Mouse (Mus musculus): Measurements from ENCODE around the gene Nubpl. TPM values are rescaled to one million over a fixed set of nuclear protein-coding genes. Genes with fewer than 3 reads are reported as not detected.
A peak's percentile ranks its signal among the peaks of the same experiment; 100 is the strongest.

Gene Nubpl
- total and polyA plus RNA-seq, 2 experiments from 2014 or later = 3.6 to 6.9 TPM

DNA sequence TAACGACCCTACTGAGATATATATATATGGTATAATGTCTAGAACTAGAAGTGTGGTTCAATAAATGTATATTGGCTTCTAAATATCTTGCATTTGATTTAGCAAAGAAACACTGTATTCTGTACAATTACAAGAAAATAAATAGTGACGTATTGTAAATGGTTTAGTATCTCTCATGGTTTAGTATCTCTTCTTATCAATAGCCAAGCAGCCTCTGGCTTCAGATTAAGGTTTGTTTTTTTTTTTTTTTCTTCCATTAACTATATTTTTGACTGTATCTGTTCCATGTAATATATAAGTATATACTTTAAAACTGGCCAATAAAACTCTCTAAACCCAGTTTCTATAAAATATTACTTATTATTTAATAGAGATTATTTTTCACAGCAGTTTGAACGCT is 31.5 kb downstream of the Nubpl start:
- WGBS = 92% methylated on average over 3 of the region's 3 CpGs
- Histone ChIP-seq H3K27ac (ENCODE audit: low read depth, low read length) (no peak overlapping the region), H3K4me3 (ENCODE audit: low read depth, low read length) (no peak overlapping the region), H3K9ac (replicated peaks; ENCODE audit: low read length, poor library complexity, severe bottlenecking) (no peak overlapping the region), H3K9me3 (ENCODE audit: low read length) (no peaks in the 10 kb centered on the region), H3K4me2 (ENCODE audit: low read depth, low read length, poor library complexity, severe bottlenecking) (no peak overlapping the region), H3K27me3 (ENCODE audit: insufficient read depth, low read length) (no peaks in the 10 kb centered on the region), H3K36me3 (ENCODE audit: insufficient read depth, low read length) (no peaks in the 10 kb centered on the region), H3K4me1 (ENCODE audit: insufficient read depth, low read length) (no peaks in the 10 kb centered on the region)
- no peak for DNase-seq (ENCODE audit: low spot score)
- no peak for TF ChIP-seq CTCF (IDR thresholded peaks at IDR 0.05)
- no peak for ATAC-seq (ENCODE audit: low FRiP score)

DNA sequence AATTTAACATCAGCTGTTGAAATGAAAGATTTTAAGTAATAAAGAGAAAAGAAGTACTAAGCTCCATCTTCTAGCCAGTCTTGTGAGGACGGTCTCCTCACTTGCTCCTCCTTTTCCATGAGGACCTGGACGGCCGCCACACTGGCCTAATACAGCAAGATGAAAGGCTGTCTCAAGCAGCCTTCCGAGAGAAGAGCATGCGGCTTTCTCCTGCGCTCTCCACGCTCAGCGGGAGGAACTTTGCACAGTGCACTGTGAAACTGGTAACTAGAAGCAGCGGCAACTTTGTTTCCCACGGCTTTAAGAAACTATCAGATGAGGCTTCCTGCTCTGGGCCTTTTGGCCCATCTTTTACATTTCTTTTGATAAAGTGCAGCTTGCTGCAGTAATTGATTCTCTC is 34.7 kb downstream of the Nubpl start:
- no peak for ATAC-seq (ENCODE audit: low FRiP score)
- TF ChIP-seq CTCF (IDR thresholded peaks at IDR 0.05) = no peak
- no peaks in the 10 kb centered on the region for H3K27me3 ChIP-seq (ENCODE audit: insufficient read depth, low read length)
- no peaks in the 10 kb centered on the region for H3K9me3 ChIP-seq (ENCODE audit: low read length)
- peak; percentile 69 for DNase-seq (ENCODE audit: low spot score)
- H3K9ac ChIP-seq (replicated peaks; ENCODE audit: low read length, poor library complexity, severe bottlenecking) = no peak overlapping the region
- H3K4me1 ChIP-seq (ENCODE audit: insufficient read depth, low read length) = no peaks in the 10 kb centered on the region
- H3K27ac ChIP-seq (ENCODE audit: low read depth, low read length) = no peak overlapping the region; the same call in 1 of the 2 replicates
- H3K4me2 ChIP-seq (ENCODE audit: low read depth, low read length, poor library complexity, severe bottlenecking) = peak overlapping the region; percentile 29
- WGBS = 3% methylated on average over 10 of the region's 10 CpGs
- 0 out of 2 replicates have a peak overlapping the region, but pooled peaks have one; percentile 4 for H3K4me3 ChIP-seq (ENCODE audit: low read depth, low read length)
- H3K36me3 ChIP-seq (ENCODE audit: insufficient read depth, low read length) = no peaks in the 10 kb centered on the region

GRCm38 (mm10) chr12:52138296-52138695 is 40.8 kb downstream of the Nubpl start:
- Histone ChIP-seq H3K27ac (ENCODE audit: low read depth, low read length) (no peak overlapping the region), H3K36me3 (ENCODE audit: insufficient read depth, low read length) (no peaks in the 10 kb centered on the region), H3K4me1 (ENCODE audit: insufficient read depth, low read length) (no peaks in the 10 kb centered on the region), H3K9ac (replicated peaks; ENCODE audit: low read length, poor library complexity, severe bottlenecking) (no peak overlapping the region), H3K4me2 (ENCODE audit: low read depth, low read length, poor library complexity, severe bottlenecking) (no peak overlapping the region), H3K27me3 (ENCODE audit: insufficient read depth, low read length) (no peaks in the 10 kb centered on the region), H3K9me3 (ENCODE audit: low read length) (no peaks in the 10 kb centered on the region), H3K4me3 (ENCODE audit: low read depth, low read length) (no peak overlapping the region)
- WGBS = 35% methylated on average over 4 of the region's 4 CpGs
- ATAC-seq (ENCODE audit: low FRiP score) (no peak), DNase-seq (ENCODE audit: low spot score) (no peak)
- TF ChIP-seq CTCF (IDR thresholded peaks at IDR 0.05) = no peak

DNA sequence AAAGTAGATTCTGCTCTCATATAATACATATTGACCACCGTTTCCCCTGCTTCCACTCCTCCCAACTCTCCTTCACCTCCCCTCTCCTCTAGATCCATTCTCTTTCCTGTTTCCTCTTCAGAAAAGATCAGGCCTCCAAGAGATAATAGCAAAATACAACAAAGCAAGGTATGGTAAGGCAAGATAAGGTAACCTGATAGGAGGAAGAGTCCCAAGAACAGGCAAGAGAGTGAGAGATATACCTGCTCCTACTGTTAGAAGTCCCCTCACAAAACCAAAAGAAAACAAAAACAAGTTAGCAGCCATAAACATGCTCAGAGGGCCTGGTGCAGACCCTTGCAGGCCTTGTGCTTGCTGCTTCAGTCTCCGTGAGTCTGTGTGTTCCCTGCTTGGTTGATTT is 49.1 kb downstream of the Nubpl start:
- Histone ChIP-seq H3K27ac (ENCODE audit: low read depth, low read length) (no peak overlapping the region), H3K4me1 (ENCODE audit: insufficient read depth, low read length) (no peaks in the 10 kb centered on the region), H3K9me3 (ENCODE audit: low read length) (no peaks in the 10 kb centered on the region), H3K4me3 (ENCODE audit: low read depth, low read length) (no peak overlapping the region), H3K9ac (replicated peaks; ENCODE audit: low read length, poor library complexity, severe bottlenecking) (no peak overlapping the region), H3K4me2 (ENCODE audit: low read depth, low read length, poor library complexity, severe bottlenecking) (no peak overlapping the region), H3K27me3 (ENCODE audit: insufficient read depth, low read length) (no peaks in the 10 kb centered on the region), H3K36me3 (ENCODE audit: insufficient read depth, low read length) (no peaks in the 10 kb centered on the region)
- ATAC-seq (ENCODE audit: low FRiP score) (no peak), DNase-seq (ENCODE audit: low spot score) (no peak)
- 87% methylated on average over 2 of the region's 2 CpGs for WGBS
- no peak for TF ChIP-seq CTCF (IDR thresholded peaks at IDR 0.05)

- Histone ChIP-seq H3K9ac (replicated peaks; ENCODE audit: low read length, poor library complexity, severe bottlenecking) (no peak overlapping the region), H3K27me3 (ENCODE audit: insufficient read depth, low read length) (no peaks in the 10 kb centered on the region), H3K27ac (ENCODE audit: low read depth, low read length) (no peak overlapping the region), H3K9me3 (ENCODE audit: low read length) (no peaks in the 10 kb centered on the region), H3K36me3 (ENCODE audit: insufficient read depth, low read length) (no peaks in the 10 kb centered on the region), H3K4me2 (ENCODE audit: low read depth, low read length, poor library complexity, severe bottlenecking) (no peak overlapping the region), H3K4me1 (ENCODE audit: insufficient read depth, low read length) (no peaks in the 10 kb centered on the region), H3K4me3 (ENCODE audit: low read depth, low read length) (no peak overlapping the region)
- ATAC-seq (ENCODE audit: low FRiP score) = no peak
- 80% methylated on average over 3 of the region's 3 CpGs for WGBS
- TF ChIP-seq CTCF (IDR thresholded peaks at IDR 0.05) = no peak
- DNase-seq (ENCODE audit: low spot score) = no peak
Observed at GRCm38 (mm10) chr12:52149448-52149847, 51.9 kb downstream of the Nubpl start.

- Histone ChIP-seq H3K9ac (replicated peaks; ENCODE audit: low read length, poor library complexity, severe bottlenecking) (no peak overlapping the region), H3K4me1 (ENCODE audit: insufficient read depth, low read length) (no peaks in the 10 kb centered on the region), H3K9me3 (ENCODE audit: low read length) (no peaks in the 10 kb centered on the region), H3K4me2 (ENCODE audit: low read depth, low read length, poor library complexity, severe bottlenecking) (no peak overlapping the region), H3K27me3 (ENCODE audit: insufficient read depth, low read length) (no peaks in the 10 kb centered on the region), H3K36me3 (ENCODE audit: insufficient read depth, low read length) (no peaks in the 10 kb centered on the region), H3K4me3 (ENCODE audit: low read depth, low read length) (no peak overlapping the region), H3K27ac (ENCODE audit: low read depth, low read length) (no peak overlapping the region)
- ATAC-seq (ENCODE audit: low FRiP score) (no peak), DNase-seq (ENCODE audit: low spot score) (no peak)
- TF ChIP-seq CTCF (IDR thresholded peaks at IDR 0.05) = no peak
- 100% methylated on average over 3 of the region's 3 CpGs for WGBS
Observed at GRCm38 (mm10) chr12:52152071-52152470, 54.5 kb downstream of the Nubpl start.
